Mouse (Mus musculus) hindbrain, postnatal 0 days (tissue): ENCODE data around the gene Zkscan8. TPM values are rescaled to one million over a fixed set of nuclear protein-coding genes. Genes with fewer than 3 reads are reported as not detected.

Experiments used
- ATAC-seq: fragments of 200-750 bp; cut with Nextera tagmentation; 2 replicates; pipeline ENCODE4 v1.8.0; 2017; ENCODE audit warnings: mild to moderate bottlenecking, moderate TSS enrichment, moderate library complexity
- DNase-seq: peaks from one replicate; pipeline ENCODE4 v3.0.0-alpha.2; 2015; ENCODE audit warnings: low spot score
- H3K27ac ChIP-seq: fragments of 300-500 bp; sonication (generic); 2 replicates; pipeline ENCODE4 v1.5.1; 2014; ENCODE audit warnings: mild to moderate bottlenecking
- H3K27me3 ChIP-seq: fragments of 300-500 bp; sonication (generic); 2 replicates; pipeline ENCODE4 v1.6.1; 2014; ENCODE audit warnings: low read length, mixed read lengths; ENCODE audit not compliant: insufficient read depth
- H3K36me3 ChIP-seq: fragments of 300-500 bp; sonication (generic); 2 replicates; pipeline ENCODE4 v1.6.1; 2014; ENCODE audit warnings: low read length, mixed read lengths; ENCODE audit not compliant: insufficient read depth
- H3K4me1 ChIP-seq: fragments of 300-500 bp; sonication (generic); 2 replicates; pipeline ENCODE4 v1.6.1; 2014; ENCODE audit warnings: antibody characterized with exemption, low read length, mixed read lengths; ENCODE audit not compliant: insufficient read depth
- H3K4me2 ChIP-seq: fragments of 300-500 bp; sonication (generic); 2 replicates; pipeline ENCODE4 v1.6.1; 2014; ENCODE audit warnings: low read depth, mild to moderate bottlenecking, low read length, moderate library complexity, mixed read lengths
- H3K4me3 ChIP-seq: fragments of 300-500 bp; sonication (generic); 2 replicates; pipeline ENCODE4 v1.5.1; 2014; ENCODE audit warnings: low read length
- H3K9ac ChIP-seq: fragments of 300-500 bp; sonication (generic); replicated peaks from 2 replicates; pipeline ENCODE4 v1.6.1; 2014; ENCODE audit warnings: mild to moderate bottlenecking, low read length, moderate library complexity, mixed read lengths
- H3K9me3 ChIP-seq: fragments of 300-500 bp; sonication (generic); 2 replicates; pipeline ENCODE4 v1.6.1; 2016; ENCODE audit warnings: low read length, mixed read lengths
- CTCF ChIP-seq: IDR thresholded peaks from 2 replicates; pipeline ENCODE4 v1.5.1; 2016; ENCODE audit warnings: antibody characterized with exemption, control low read depth, low read depth
- WGBS: fragments of 180-500 bp; shearing (Covaris S2); extraction: QIAGEN DNeasy Blood & Tissue Kit; methylation state at CpG from one replicate; pipeline ENCODE4 v1.1.7; 2014; 5-methylcytosine and 5-hydroxymethylcytosine counted together
- polyA plus RNA-seq: library from polyadenylated mRNA; unstranded; fragments of >200 nt; fragmentation: Nextera tagmentation; extraction: Ambion mirVana; gene quantifications from 2 replicates; pipeline ENCODE4 v1.2.1, GENCODE M21; 2015
- total RNA-seq: library from RNA; depleted of rRNA; stranded (reverse); fragments of >200 nt; gene quantifications from 2 replicates; pipeline ENCODE4 v1.2.3, GENCODE M21; 2014; rRNA removed

The Zkscan8 gene
- total RNA-seq: 7.1 and 8.9 TPM in 2 replicates
- 2.7 and 2.8 TPM in 2 replicates for polyA plus RNA-seq

GRCm38 (mm10) chr13:21530781-21531201, at the start of gene Zkscan8:
Gene Zkscan8, minus strand, starts transcription at chr13:21531120.
- under 1% methylated on average over 39 of the region's 39 CpGs for whole genome bisulfite sequencing
- H3K4me1 ChIP-seq: no peaks in the 10 kb centered on the region
- ATAC-seq: peak; percentile 99

GRCm38 (mm10) chr13:21559793-21560192, 28.9 kb upstream of the Zkscan8 start, which contains the start of gene Olfr1535:
Gene Olfr1535, minus strand, starts transcription at chr13:21559893.
- Histone ChIP-seq H3K4me3 (no peak within 1 kb of the TSS), H3K4me2 (no peak within 1 kb of the TSS), H3K27me3 (no peaks in the 10 kb centered on the region), H3K4me1 (no peaks in the 10 kb centered on the region), H3K9me3 (no peaks in the 10 kb centered on the region), H3K9ac (no peak within 1 kb of the TSS), H3K27ac (no peak within 1 kb of the TSS), H3K36me3 (no peaks in the 10 kb centered on the region)
- TF ChIP-seq CTCF: no peak
- ATAC-seq (no peak), DNase-seq (no peak)
- WGBS: 60% methylated on average over 1 of the region's 1 CpGs

More at GRCm38 (mm10) chr13:21530781-21531201, at the start of gene Zkscan8:
- peak within 1 kb of the TSS; percentile 90 for H3K27ac ChIP-seq
- peak; percentile 90 for DNase-seq
- H3K4me3 ChIP-seq: peak within 1 kb of the TSS; percentile 92
- no peaks in the 10 kb centered on the region for H3K9me3 ChIP-seq
- peak within 1 kb of the TSS; percentile 68 for H3K4me2 ChIP-seq
- H3K36me3 ChIP-seq: peaks cover 10% of the 10 kb centered on the region
- H3K9ac ChIP-seq: peak within 1 kb of the TSS; percentile 90
- TF ChIP-seq CTCF: peak; percentile 28
- no peaks in the 10 kb centered on the region for H3K27me3 ChIP-seq

GRCm38 (mm10) chr13:21550416-21551110, 19.6 kb upstream of the Zkscan8 start:
- no peak overlapping the region for H3K4me3 ChIP-seq
- no peaks in the 10 kb centered on the region for H3K9me3 ChIP-seq
- no peak for TF ChIP-seq CTCF
- no peaks in the 10 kb centered on the region for H3K36me3 ChIP-seq
- no peak overlapping the region for H3K4me2 ChIP-seq
- no peak for DNase-seq
- WGBS: 47% methylated on average over 3 of the region's 3 CpGs
- no peaks in the 10 kb centered on the region for H3K4me1 ChIP-seq
- ATAC-seq: no peak
- no peak overlapping the region for H3K27ac ChIP-seq
- H3K27me3 ChIP-seq: no peaks in the 10 kb centered on the region
- no peak overlapping the region for H3K9ac ChIP-seq

GRCm38 (mm10) chr13:21549487-21549886, 18.6 kb upstream of the Zkscan8 start:
- H3K9ac ChIP-seq: no peak overlapping the region
- no peak for ATAC-seq
- WGBS: 94% methylated on average over 3 of the region's 3 CpGs
- no peak overlapping the region for H3K4me3 ChIP-seq
- no peaks in the 10 kb centered on the region for H3K9me3 ChIP-seq
- no peak overlapping the region for H3K4me2 ChIP-seq
- no peak for TF ChIP-seq CTCF
- no peak overlapping the region for H3K27ac ChIP-seq
- H3K36me3 ChIP-seq: no peaks in the 10 kb centered on the region
- DNase-seq: no peak
- H3K27me3 ChIP-seq: no peaks in the 10 kb centered on the region
- no peaks in the 10 kb centered on the region for H3K4me1 ChIP-seq

- H3K4me3 ChIP-seq: no peak within 1 kb of the TSS
- H3K27ac ChIP-seq: no peak within 1 kb of the TSS
- no peaks in the 10 kb centered on the region for H3K36me3 ChIP-seq
- H3K4me1 ChIP-seq: no peaks in the 10 kb centered on the region
- H3K9ac ChIP-seq: no peak within 1 kb of the TSS
- no peak for TF ChIP-seq CTCF
- DNase-seq (no peak), ATAC-seq (no peak)
- H3K4me2 ChIP-seq: no peak within 1 kb of the TSS
- H3K27me3 ChIP-seq: no peaks in the 10 kb centered on the region; the same call in 1 of the 2 replicates
- no peaks in the 10 kb centered on the region for H3K9me3 ChIP-seq
- WGBS: 69% methylated on average over 1 of the region's 1 CpGs
These were observed 11.8 kb upstream of the Zkscan8 start, which contains the start of gene Olfr1366 for GRCm38 (mm10) chr13:21542708-21543107. Gene Olfr1366, minus strand, starts transcription at chr13:21542808.

- Histone ChIP-seq H3K4me2 (peak overlapping the region; percentile 68), H3K9ac (peak overlapping the region; percentile 0; the same call in 1 of the 2 replicates), H3K27ac (no peak overlapping the region), H3K27me3 (no peaks in the 10 kb centered on the region), H3K4me3 (peak overlapping the region; percentile 92), H3K9me3 (no peaks in the 10 kb centered on the region), H3K36me3 (peaks cover 14% of the 10 kb centered on the region), H3K4me1 (no peaks in the 10 kb centered on the region)
- ATAC-seq (no peak), DNase-seq (no peak)
- no peak for TF ChIP-seq CTCF
- WGBS: 51% methylated on average over 7 of the region's 7 CpGs
These were observed 784 bp downstream of the Zkscan8 start for GRCm38 (mm10) chr13:21530136-21530535.

- ATAC-seq (peak; percentile 99), DNase-seq (peak; percentile 90)
- no peaks in the 10 kb centered on the region for H3K27me3 ChIP-seq
- 0% methylated on average over 21 of the region's 21 CpGs for WGBS
- no peaks in the 10 kb centered on the region for H3K9me3 ChIP-seq
- H3K4me2 ChIP-seq: peak overlapping the region; percentile 70
- H3K4me3 ChIP-seq: peak overlapping the region; percentile 67
- 0 out of 2 replicates have a peak, but pooled peaks have one; percentile 5 for TF ChIP-seq CTCF
- H3K27ac ChIP-seq: peak overlapping the region; percentile 88
- peak overlapping the region; percentile 64 for H3K9ac ChIP-seq
- H3K4me1 ChIP-seq: no peaks in the 10 kb centered on the region
- no peaks in the 10 kb centered on the region for H3K36me3 ChIP-seq
These were observed 24.7 kb downstream of the Zkscan8 start for GRCm38 (mm10) chr13:21506221-21506649.
